Mouse (Mus musculus) neural tube, embryonic 13.5 days (tissue): Measurements from ENCODE around the gene Plxdc1. TPM values are rescaled to one million over a fixed set of nuclear protein-coding genes. Genes with fewer than 3 reads are reported as not detected.

Experiments used
- ATAC-seq: fragments of 200-750 bp; cut with Nextera tagmentation; 2 replicates; pipeline ENCODE4 v1.8.0; 2017; ENCODE audit warnings: low read depth, mild to moderate bottlenecking, moderate TSS enrichment, moderate library complexity
- H3K27ac ChIP-seq: fragments of 300-500 bp; sonication (generic); replicated peaks from 2 replicates; pipeline ENCODE4 v1.5.1; 2015; ENCODE audit warnings: moderate library complexity, mild to moderate bottlenecking, inconsistent platforms
- H3K27me3 ChIP-seq: fragments of 300-500 bp; sonication (generic); 2 replicates; pipeline ENCODE4 v1.6.1; 2015; ENCODE audit warnings: mild to moderate bottlenecking, inconsistent platforms
- H3K36me3 ChIP-seq: fragments of 300-500 bp; sonication (generic); 2 replicates; pipeline ENCODE4 v1.6.1; 2015; ENCODE audit warnings: mild to moderate bottlenecking, inconsistent platforms
- H3K4me1 ChIP-seq: fragments of 300-500 bp; sonication (generic); replicated peaks from 2 replicates; pipeline ENCODE4 v1.6.1; 2015; ENCODE audit warnings: inconsistent platforms
- H3K4me2 ChIP-seq: fragments of 300-500 bp; sonication (generic); 2 replicates; pipeline ENCODE4 v1.6.1; 2015; ENCODE audit warnings: inconsistent platforms, mild to moderate bottlenecking, moderate library complexity
- H3K4me3 ChIP-seq: fragments of 300-500 bp; sonication (generic); 2 replicates; pipeline ENCODE4 v1.5.1; 2015; ENCODE audit warnings: mild to moderate bottlenecking, inconsistent platforms
- H3K9ac ChIP-seq: fragments of 300-500 bp; sonication (generic); 2 replicates; pipeline ENCODE4 v1.6.1; 2015; ENCODE audit warnings: moderate library complexity, mild to moderate bottlenecking, inconsistent platforms
- H3K9me3 ChIP-seq: fragments of 300-500 bp; sonication (generic); 2 replicates; pipeline ENCODE4 v1.6.1; 2016; ENCODE audit warnings: inconsistent platforms
- WGBS: fragments of 180-500 bp; shearing (Covaris S2); methylation state at CpG from one replicate; pipeline ENCODE4 v1.1.7; 2015; 5-methylcytosine and 5-hydroxymethylcytosine counted together
- polyA plus RNA-seq: library from polyadenylated mRNA; unstranded; fragments of >200 nt; fragmentation: Nextera tagmentation; extraction: Ambion mirVana; gene quantifications from 2 replicates; pipeline ENCODE4 v1.2.1, GENCODE M21; 2015

The Plxdc1 gene
- polyA plus RNA-seq, 1 experiment from 2014 or later = 0.71 TPM

- Histone ChIP-seq H3K4me1 (peaks cover 20% of the 10 kb centered on the region), H3K27me3 (peaks cover 34% of the 10 kb centered on the region), H3K36me3 (no peaks in the 10 kb centered on the region), H3K4me2 (no peak overlapping the region), H3K9ac (no peak overlapping the region), H3K27ac (no peak overlapping the region), H3K4me3 (no peak overlapping the region), H3K9me3 (no peaks in the 10 kb centered on the region)
- WGBS = 88% methylated on average over 9 of the region's 9 CpGs
- no peak for ATAC-seq
Observed at GRCm38 (mm10) chr11:97982721-97983120, 3.5 kb downstream of the Plxdc1 start.

DNA sequence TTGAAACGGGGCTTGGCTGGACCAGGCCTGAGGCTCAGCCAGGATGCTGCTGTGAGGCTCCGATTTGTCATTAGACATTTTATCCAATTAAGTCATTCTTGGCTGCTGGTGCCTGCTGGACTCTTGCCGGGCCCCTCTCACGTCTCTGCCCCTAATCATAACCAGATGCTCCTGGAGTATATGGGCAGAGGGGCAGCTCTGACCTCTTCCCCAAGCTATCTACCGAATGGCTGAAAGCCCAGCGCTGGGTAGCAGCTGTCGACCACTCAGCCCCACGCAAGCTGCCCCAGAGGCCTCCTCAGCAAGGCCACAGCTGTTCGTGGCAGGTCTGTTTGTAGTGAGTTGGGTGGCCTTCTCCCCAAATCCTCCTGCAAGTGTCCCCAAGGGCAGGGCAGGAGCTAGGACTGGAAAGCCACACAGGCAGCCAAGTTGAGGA lies 5.7 kb downstream of the Plxdc1 start:
- Histone ChIP-seq H3K9me3 (no peaks in the 10 kb centered on the region), H3K27me3 (peaks cover 17% of the 10 kb centered on the region), H3K27ac (0 out of 2 replicates have a peak overlapping the region, but pooled peaks have one; percentile 2), H3K4me3 (no peak overlapping the region), H3K4me1 (0 out of 2 replicates have a peak, but pooled peaks cover 6% of the 10 kb centered on the region), H3K4me2 (no peak overlapping the region), H3K9ac (no peak overlapping the region), H3K36me3 (no peaks in the 10 kb centered on the region)
- WGBS = 42% methylated on average over 9 of the region's 9 CpGs
- ATAC-seq = no peak

DNA sequence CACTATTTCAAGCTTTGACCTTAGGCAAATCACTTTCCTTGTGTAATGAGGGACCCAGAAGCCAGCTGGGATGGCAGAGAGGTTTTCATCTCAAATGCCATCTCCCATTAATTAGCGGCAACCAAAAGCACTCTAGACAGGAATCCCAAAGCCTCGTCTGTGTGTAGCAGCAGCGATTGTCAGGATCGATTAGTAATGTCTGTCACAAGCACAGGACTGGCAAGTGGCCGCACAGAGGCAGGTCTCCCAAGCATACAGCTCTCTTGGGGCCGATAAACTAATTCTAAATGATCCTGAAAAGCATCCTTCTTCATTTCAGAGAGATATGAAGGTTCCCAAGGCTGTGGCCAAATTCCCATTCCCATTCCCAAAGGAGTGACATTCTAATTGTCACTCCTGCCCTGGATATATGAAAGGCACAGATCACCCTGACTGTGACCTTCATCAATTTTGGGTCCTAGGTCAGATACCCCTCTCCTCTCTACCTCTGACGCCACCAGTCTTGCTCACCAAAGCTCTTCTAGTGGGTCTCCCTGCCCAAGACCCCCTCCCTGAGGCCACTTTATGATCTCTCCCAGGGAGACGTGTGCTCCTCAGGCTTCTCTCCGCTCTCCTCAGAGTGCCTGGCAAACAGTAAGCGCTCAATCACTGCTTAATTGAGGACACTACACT lies 6.3 kb downstream of the Plxdc1 start:
- no peak for ATAC-seq
- WGBS = 62% methylated on average over 10 of the region's 10 CpGs
- Histone ChIP-seq H3K9ac (no peak overlapping the region), H3K4me1 (0 out of 2 replicates have a peak, but pooled peaks cover 6% of the 10 kb centered on the region), H3K9me3 (no peaks in the 10 kb centered on the region), H3K36me3 (no peaks in the 10 kb centered on the region), H3K4me2 (no peak overlapping the region), H3K27ac (0 out of 2 replicates have a peak overlapping the region, but pooled peaks have one; percentile 2), H3K4me3 (no peak overlapping the region), H3K27me3 (peaks cover 11% of the 10 kb centered on the region)

DNA sequence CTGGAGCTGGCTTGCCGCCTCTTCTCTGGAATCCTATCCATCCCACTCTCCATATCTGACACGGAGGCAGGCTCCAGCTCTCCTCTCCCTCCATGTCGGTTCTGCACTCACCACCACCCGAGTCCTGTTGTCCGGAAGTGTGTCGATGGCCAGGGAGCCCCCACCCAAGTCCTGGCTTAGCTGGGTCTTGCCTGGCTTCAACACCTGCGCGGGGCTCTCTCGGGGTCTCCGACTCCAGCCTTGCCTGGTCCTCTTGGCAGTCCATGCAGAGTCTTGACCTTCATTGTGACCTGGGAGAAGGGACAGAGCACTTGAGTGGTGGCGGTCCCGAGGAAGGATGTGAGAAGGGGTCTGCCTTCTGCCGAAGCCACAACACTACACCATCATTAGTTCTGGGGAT lies 7.9 kb downstream of the Plxdc1 start:
- no peaks in the 10 kb centered on the region for H3K9me3 ChIP-seq
- H3K4me2 ChIP-seq = no peak overlapping the region
- no peak overlapping the region for H3K4me3 ChIP-seq
- ATAC-seq = no peak
- 0 out of 2 replicates have a peak, but pooled peaks cover 6% of the 10 kb centered on the region for H3K4me1 ChIP-seq
- no peak overlapping the region for H3K27ac ChIP-seq
- 87% methylated on average over 13 of the region's 13 CpGs for WGBS
- no peak overlapping the region for H3K9ac ChIP-seq
- no peaks in the 10 kb centered on the region for H3K36me3 ChIP-seq
- H3K27me3 ChIP-seq = no peaks in the 10 kb centered on the region; the same call in 1 of the 2 replicates

DNA sequence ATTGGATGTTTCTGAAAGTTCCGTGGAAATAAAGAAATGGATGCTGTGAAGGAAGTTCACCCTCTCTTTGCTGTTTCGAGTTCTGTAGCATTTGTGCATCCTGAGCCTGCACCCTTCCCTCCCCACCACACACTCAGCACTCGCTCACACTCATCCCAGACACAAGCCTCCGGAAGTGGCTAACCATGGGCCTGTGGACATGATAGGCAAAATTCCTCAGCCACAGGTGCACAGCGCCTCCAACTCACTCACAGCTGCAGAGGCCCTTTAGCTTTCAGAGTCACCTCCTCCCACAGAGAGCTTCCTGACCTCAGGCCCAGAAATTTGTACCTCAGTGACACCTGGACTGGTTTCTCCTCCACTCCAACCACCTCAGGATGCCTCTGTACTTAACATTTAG lies 8.4 kb downstream of the Plxdc1 start:
- Histone ChIP-seq H3K36me3 (no peaks in the 10 kb centered on the region), H3K4me1 (0 out of 2 replicates have a peak, but pooled peaks cover 6% of the 10 kb centered on the region), H3K27ac (no peak overlapping the region), H3K4me2 (no peak overlapping the region), H3K27me3 (no peaks in the 10 kb centered on the region; the same call in 1 of the 2 replicates), H3K9me3 (no peaks in the 10 kb centered on the region), H3K9ac (no peak overlapping the region), H3K4me3 (no peak overlapping the region)
- 83% methylated on average over 5 of the region's 5 CpGs for WGBS
- ATAC-seq = no peak

GRCm38 (mm10) chr11:97974746-97975145 lies 11.5 kb downstream of the Plxdc1 start:
- Histone ChIP-seq H3K27ac (no peak overlapping the region), H3K9ac (no peak overlapping the region), H3K4me2 (no peak overlapping the region), H3K4me1 (no peaks in the 10 kb centered on the region), H3K4me3 (no peak overlapping the region), H3K27me3 (no peaks in the 10 kb centered on the region), H3K9me3 (no peaks in the 10 kb centered on the region), H3K36me3 (no peaks in the 10 kb centered on the region)
- 86% methylated on average over 5 of the region's 5 CpGs for WGBS
- no peak for ATAC-seq

DNA sequence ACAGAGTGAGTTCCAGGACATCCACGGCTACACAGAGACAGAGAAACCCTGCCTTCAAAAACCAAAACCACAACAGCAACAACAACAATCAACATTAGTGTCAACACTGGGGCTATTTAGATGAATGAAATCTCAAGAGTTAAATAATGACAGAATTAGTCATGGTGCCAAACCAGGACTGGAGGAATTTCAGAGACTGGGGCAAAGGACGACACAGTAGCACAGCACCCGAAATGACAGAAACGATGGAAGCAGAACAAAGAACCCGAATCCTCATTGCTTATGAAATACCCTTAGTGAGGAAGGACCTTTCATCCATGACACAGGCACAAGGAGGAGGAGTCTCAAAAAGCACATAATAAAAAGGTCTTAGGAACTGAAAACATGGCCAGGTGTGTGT lies 12.1 kb downstream of the Plxdc1 start:
- H3K4me1 ChIP-seq = no peaks in the 10 kb centered on the region
- no peaks in the 10 kb centered on the region for H3K9me3 ChIP-seq
- H3K27ac ChIP-seq = no peak overlapping the region
- H3K4me3 ChIP-seq = no peak overlapping the region
- WGBS = 83% methylated on average over 5 of the region's 5 CpGs
- H3K9ac ChIP-seq = no peak overlapping the region
- H3K4me2 ChIP-seq = no peak overlapping the region
- H3K36me3 ChIP-seq = no peaks in the 10 kb centered on the region
- ATAC-seq = no peak
- no peaks in the 10 kb centered on the region for H3K27me3 ChIP-seq

DNA sequence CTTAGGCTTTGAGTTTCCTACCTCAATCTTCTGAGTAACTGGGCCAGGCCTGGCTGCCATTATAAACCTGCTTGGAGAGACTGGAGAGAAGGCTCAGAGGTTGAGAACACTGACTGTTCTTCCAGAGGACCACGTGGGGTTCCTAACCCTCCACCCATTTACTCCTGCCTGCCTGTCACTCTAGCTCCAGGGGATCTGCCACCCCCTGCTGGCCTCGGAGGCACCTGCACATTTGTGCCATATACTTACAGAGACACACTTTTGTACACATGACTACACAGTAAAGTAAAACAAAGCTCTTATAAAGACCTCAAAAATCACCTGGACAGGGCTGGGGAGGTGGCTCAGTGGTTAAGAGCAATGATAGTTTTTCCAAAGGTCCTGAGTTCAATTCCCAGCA lies 13.8 kb downstream of the Plxdc1 start:
- H3K27me3 ChIP-seq = no peaks in the 10 kb centered on the region; the same call in 1 of the 2 replicates
- no peak for ATAC-seq
- H3K36me3 ChIP-seq = no peaks in the 10 kb centered on the region
- H3K9me3 ChIP-seq = no peaks in the 10 kb centered on the region
- no peak overlapping the region for H3K27ac ChIP-seq
- H3K9ac ChIP-seq = no peak overlapping the region
- no peak overlapping the region for H3K4me2 ChIP-seq
- WGBS = 69% methylated on average over 2 of the region's 2 CpGs
- H3K4me1 ChIP-seq = no peaks in the 10 kb centered on the region
- H3K4me3 ChIP-seq = no peak overlapping the region

DNA sequence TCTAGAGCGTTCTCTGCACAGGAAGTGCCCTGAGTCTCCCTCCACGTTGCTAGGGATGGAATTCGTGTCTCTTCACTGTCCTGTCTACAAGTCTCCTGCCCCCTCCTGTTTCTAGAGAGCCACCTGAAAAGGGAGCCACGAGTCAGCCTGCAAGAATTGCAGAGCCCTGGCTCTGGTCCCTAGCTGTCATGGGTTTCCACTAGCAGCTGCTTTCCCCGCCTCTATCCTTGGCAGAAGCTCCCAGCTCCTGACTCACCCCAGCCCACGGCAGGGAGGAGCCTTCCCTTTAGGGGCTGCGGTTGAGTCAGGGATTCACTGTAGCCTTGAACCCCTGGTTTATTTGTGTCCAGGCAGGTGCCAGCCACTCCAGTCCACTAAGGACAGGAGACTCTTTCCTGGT lies 15.0 kb downstream of the Plxdc1 start:
- Histone ChIP-seq H3K4me3 (no peak overlapping the region), H3K9ac (no peak overlapping the region), H3K27me3 (no peaks in the 10 kb centered on the region; the same call in 1 of the 2 replicates), H3K27ac (no peak overlapping the region), H3K4me2 (no peak overlapping the region), H3K4me1 (0 out of 2 replicates have a peak, but pooled peaks cover 8% of the 10 kb centered on the region), H3K9me3 (no peaks in the 10 kb centered on the region), H3K36me3 (no peaks in the 10 kb centered on the region)
- 49% methylated on average over 7 of the region's 7 CpGs for WGBS
- no peak for ATAC-seq

DNA sequence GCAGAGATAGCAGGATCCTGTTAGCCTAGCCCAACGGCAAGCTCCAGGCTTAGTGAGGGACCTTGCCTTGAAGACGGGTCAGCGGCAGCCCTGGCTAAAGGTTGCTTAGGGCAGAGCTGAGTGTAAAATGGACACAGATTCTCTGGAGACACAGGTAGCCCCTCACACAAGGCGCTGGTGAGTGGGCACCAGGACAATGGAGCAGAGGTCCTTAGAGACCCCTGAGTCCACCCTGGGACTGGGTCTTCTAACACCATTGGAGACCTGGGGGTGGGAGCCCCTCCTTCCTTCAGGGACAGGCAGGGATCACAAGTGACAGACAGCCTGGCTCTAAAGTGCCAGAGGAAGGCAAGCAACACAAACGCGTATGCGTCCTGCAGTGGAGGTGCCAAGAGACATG lies 15.5 kb downstream of the Plxdc1 start:
- Histone ChIP-seq H3K4me3 (no peak overlapping the region), H3K27ac (no peak overlapping the region), H3K4me1 (0 out of 2 replicates have a peak, but pooled peaks cover 8% of the 10 kb centered on the region), H3K9ac (no peak overlapping the region), H3K9me3 (no peaks in the 10 kb centered on the region), H3K27me3 (no peaks in the 10 kb centered on the region; the same call in 1 of the 2 replicates), H3K4me2 (no peak overlapping the region), H3K36me3 (no peaks in the 10 kb centered on the region)
- 85% methylated on average over 7 of the region's 7 CpGs for WGBS
- ATAC-seq = no peak

GRCm38 (mm10) chr11:97968385-97968784 lies 17.9 kb downstream of the Plxdc1 start:
- no peak for ATAC-seq
- no peaks in the 10 kb centered on the region; the same call in 1 of the 2 replicates for H3K27me3 ChIP-seq
- 83% methylated on average over 5 of the region's 5 CpGs for WGBS
- H3K4me2 ChIP-seq = no peak overlapping the region
- 0 out of 2 replicates have a peak, but pooled peaks cover 8% of the 10 kb centered on the region for H3K4me1 ChIP-seq
- no peaks in the 10 kb centered on the region for H3K9me3 ChIP-seq
- H3K27ac ChIP-seq = no peak overlapping the region
- H3K36me3 ChIP-seq = no peaks in the 10 kb centered on the region
- H3K4me3 ChIP-seq = no peak overlapping the region
- no peak overlapping the region for H3K9ac ChIP-seq

GRCm38 (mm10) chr11:97967114-97967513 lies 19.1 kb downstream of the Plxdc1 start:
- Histone ChIP-seq H3K4me2 (no peak overlapping the region), H3K27me3 (no peaks in the 10 kb centered on the region; the same call in 1 of the 2 replicates), H3K9me3 (no peaks in the 10 kb centered on the region), H3K4me3 (no peak overlapping the region), H3K9ac (no peak overlapping the region), H3K27ac (no peak overlapping the region), H3K36me3 (no peaks in the 10 kb centered on the region), H3K4me1 (0 out of 2 replicates have a peak, but pooled peaks cover 8% of the 10 kb centered on the region)
- no peak for ATAC-seq
- WGBS = 50% methylated on average over 2 of the region's 2 CpGs
